Mouse (Mus musculus): Measurements from ENCODE around the gene Extl1. TPM values are rescaled to one million over a fixed set of nuclear protein-coding genes. Genes with fewer than 3 reads are reported as not detected.

The Extl1 gene
- total RNA-seq, 2 experiments from 2014 or later: 2.7 to 2.9 TPM

- peak; percentile 83 for DNase-seq
Observed at GRCm38 (mm10) chr4:134388397-134388796, 4.7 kb upstream of the Extl1 start.

- no peak for DNase-seq
Observed at GRCm38 (mm10) chr4:134387268-134387667, 3.6 kb upstream of the Extl1 start.

GRCm38 (mm10) chr4:134379510-134379909 lies 4.1 kb downstream of the Extl1 start:
- DNase-seq: no peak

- no peak for DNase-seq
Observed at GRCm38 (mm10) chr4:134378089-134378615, 5.5 kb downstream of the Extl1 start.

GRCm38 (mm10) chr4:134374306-134374705 lies 9.3 kb downstream of the Extl1 start:
- no peak for DNase-seq

GRCm38 (mm10) chr4:134373295-134373694 lies 10.4 kb downstream of the Extl1 start:
- DNase-seq: no peak

GRCm38 (mm10) chr4:134372294-134372747 lies 11.3 kb downstream of the Extl1 start:
- DNase-seq: peak; percentile 80

GRCm38 (mm10) chr4:134371316-134371855 lies 12.3 kb downstream of the Extl1 start:
- DNase-seq: no peak

- DNase-seq: no peak
Observed at GRCm38 (mm10) chr4:134370649-134371221, 12.9 kb downstream of the Extl1 start.

- no peak for DNase-seq
Observed at GRCm38 (mm10) chr4:134365280-134365679, 18.4 kb downstream of the Extl1 start.

GRCm38 (mm10) chr4:134362586-134362985 lies 21.1 kb downstream of the Extl1 start:
- DNase-seq: no peak

- DNase-seq: peak; percentile 77
Observed at GRCm38 (mm10) chr4:134362124-134362523, 21.5 kb downstream of the Extl1 start.

GRCm38 (mm10) chr4:134361215-134361614 lies 22.4 kb downstream of the Extl1 start:
- no peak for DNase-seq

- no peak for DNase-seq
Observed at GRCm38 (mm10) chr4:134359649-134360048, 24.0 kb downstream of the Extl1 start.

- DNase-seq: no peak
Observed at GRCm38 (mm10) chr4:134357461-134357771, 26.2 kb downstream of the Extl1 start.

GRCm38 (mm10) chr4:134356591-134357460 lies 26.8 kb downstream of the Extl1 start:
- peak; percentile 85 for DNase-seq

GRCm38 (mm10) chr4:134355841-134356452 lies 27.7 kb downstream of the Extl1 start:
- DNase-seq: peak; percentile 88

- no peak for DNase-seq
Observed at GRCm38 (mm10) chr4:134353527-134354409, 29.9 kb downstream of the Extl1 start.

GRCm38 (mm10) chr4:134352929-134353328 lies 30.7 kb downstream of the Extl1 start:
- DNase-seq: no peak

- DNase-seq: no peak
Observed at GRCm38 (mm10) chr4:134352261-134352707, 31.4 kb downstream of the Extl1 start.

- no peak for DNase-seq
Observed at GRCm38 (mm10) chr4:134351329-134352260, 32.1 kb downstream of the Extl1 start.

All from heart, postnatal 4 days (tissue).